Mouse (Mus musculus) neural tube, embryonic 15.5 days (tissue): ENCODE results near the gene Maml3. TPM values are rescaled to one million over a fixed set of nuclear protein-coding genes. Genes with fewer than 3 reads are reported as not detected.

ENCODE experiments used
- ATAC-seq: fragments of 200-750 bp; cut with Nextera tagmentation; 2 replicates; pipeline ENCODE4 v1.8.0; 2017; ENCODE audit warnings: mild to moderate bottlenecking, moderate TSS enrichment, moderate library complexity; ENCODE audit not compliant: low FRiP score
- H3K27ac ChIP-seq: fragments of 300-500 bp; sonication (generic); replicated peaks from 2 replicates; pipeline ENCODE4 v1.5.1; 2015; ENCODE audit warnings: mild to moderate bottlenecking, inconsistent platforms
- H3K27me3 ChIP-seq: fragments of 300-500 bp; sonication (generic); replicated peaks from 2 replicates; pipeline ENCODE4 v1.6.1; 2015; ENCODE audit warnings: inconsistent platforms
- H3K36me3 ChIP-seq: fragments of 300-500 bp; sonication (generic); 2 replicates; pipeline ENCODE4 v1.6.1; 2015; ENCODE audit warnings: inconsistent platforms
- H3K4me1 ChIP-seq: fragments of 300-500 bp; sonication (generic); 2 replicates; pipeline ENCODE4 v1.6.1; 2015; ENCODE audit warnings: inconsistent platforms
- H3K4me2 ChIP-seq: fragments of 300-500 bp; sonication (generic); 2 replicates; pipeline ENCODE4 v1.6.1; 2015; ENCODE audit warnings: inconsistent platforms, mild to moderate bottlenecking, moderate library complexity
- H3K4me3 ChIP-seq: fragments of 300-500 bp; sonication (generic); replicated peaks from 2 replicates; pipeline ENCODE4 v1.5.1; 2015; ENCODE audit warnings: mild to moderate bottlenecking, inconsistent platforms
- H3K9ac ChIP-seq: fragments of 300-500 bp; sonication (generic); replicated peaks from 2 replicates; pipeline ENCODE4 v1.6.1; 2015; ENCODE audit warnings: mild to moderate bottlenecking, inconsistent platforms
- H3K9me3 ChIP-seq: fragments of 300-500 bp; sonication (generic); replicated peaks from 2 replicates; pipeline ENCODE4 v1.6.1; 2016; ENCODE audit warnings: inconsistent platforms
- WGBS: fragments of 180-500 bp; shearing (Covaris S2); methylation state at CpG from one replicate; pipeline ENCODE4 v1.1.7; 2015; ENCODE audit warnings: mixed read lengths; 5-methylcytosine and 5-hydroxymethylcytosine counted together
- polyA plus RNA-seq: library from polyadenylated mRNA; unstranded; fragments of >200 nt; fragmentation: Nextera tagmentation; extraction: Ambion mirVana; gene quantifications from 2 replicates; pipeline ENCODE4 v1.2.1, GENCODE M21; 2015

Maml3 gene
- polyA plus RNA-seq, result 7.6 and 8.3 TPM in 2 replicates

DNA sequence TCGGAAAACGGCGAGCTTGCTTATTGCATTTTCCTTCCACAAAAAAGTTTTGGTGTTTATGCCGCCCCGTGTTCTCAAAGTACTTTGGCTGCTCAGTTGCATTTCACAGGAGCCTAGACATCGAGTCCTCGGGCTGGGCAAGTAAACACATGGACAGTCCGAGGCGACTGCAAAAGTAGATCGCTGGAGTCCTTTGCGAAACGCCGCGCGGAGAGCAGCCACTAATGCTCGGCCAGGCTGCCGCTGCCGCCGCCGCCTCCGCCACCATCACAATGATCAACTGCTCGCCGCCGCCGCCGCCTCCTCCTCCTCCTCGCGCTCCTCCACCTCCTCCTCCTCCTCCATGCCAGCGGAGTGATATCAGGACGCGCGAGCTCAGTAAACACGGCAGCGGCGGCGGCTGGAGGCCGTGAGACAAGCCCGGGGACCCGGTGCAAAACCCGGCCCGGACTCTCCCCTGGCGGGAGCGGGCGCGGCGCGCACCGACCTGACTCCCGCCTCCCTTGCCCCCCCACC lies at the start of gene Maml3:
Maml3 (minus strand) TSS at position 441 of the 516 bp plus-strand sequence.
- Histone ChIP-seq H3K36me3 (no peaks in the 10 kb centered on the region), H3K4me2 (peak within 1 kb of the TSS; percentile 88)
- WGBS, result under 1% methylated on average over 42 of the region's 49 CpGs

GRCm38 (mm10) chr3:52151155-52151554 lies 46.3 kb upstream of the Maml3 start:
- H3K9ac ChIP-seq, result no peak overlapping the region

More for the DNA sequence above, at the start of gene Maml3:
- peaks cover 16% of the 10 kb centered on the region for H3K4me1 ChIP-seq
- peak; percentile 29 for ATAC-seq
- peak within 1 kb of the TSS; percentile 100 for H3K27ac ChIP-seq
- no peaks in the 10 kb centered on the region for H3K9me3 ChIP-seq
- H3K27me3 ChIP-seq, result no peaks in the 10 kb centered on the region
- H3K4me3 ChIP-seq, result peak within 1 kb of the TSS; percentile 86
- peak within 1 kb of the TSS; percentile 87 for H3K9ac ChIP-seq

DNA sequence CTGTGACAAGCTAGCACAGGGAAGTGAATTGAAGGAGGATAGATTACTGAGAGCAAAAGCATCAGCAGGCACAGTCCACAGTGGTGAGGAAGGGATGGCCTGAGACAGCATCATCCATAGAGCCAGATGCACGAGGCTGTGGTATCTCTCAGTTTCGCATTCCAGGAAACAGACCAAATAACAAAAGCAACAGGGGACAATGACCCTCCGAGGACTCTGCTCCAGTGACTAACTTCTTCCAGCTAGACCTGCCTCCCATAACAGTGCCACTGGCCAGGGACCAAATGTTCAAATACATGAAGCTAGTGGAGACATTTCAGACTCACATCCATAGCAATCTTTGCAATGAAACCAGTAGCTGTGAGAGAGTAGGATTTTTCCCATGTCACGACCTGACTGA lies 43.4 kb upstream of the Maml3 start:
- H3K9ac ChIP-seq, result no peak overlapping the region
- H3K4me2 ChIP-seq, result no peak overlapping the region
- no peak for ATAC-seq
- H3K9me3 ChIP-seq, result no peaks in the 10 kb centered on the region
- H3K4me3 ChIP-seq, result no peak overlapping the region
- no peaks in the 10 kb centered on the region for H3K27me3 ChIP-seq
- no peaks in the 10 kb centered on the region for H3K4me1 ChIP-seq
- 62% methylated on average over 4 of the region's 4 CpGs for WGBS
- H3K36me3 ChIP-seq, result no peaks in the 10 kb centered on the region
- no peak overlapping the region for H3K27ac ChIP-seq

More at GRCm38 (mm10) chr3:52151155-52151554, 46.3 kb upstream of the Maml3 start:
- no peak for ATAC-seq
- Histone ChIP-seq H3K4me3 (no peak overlapping the region), H3K36me3 (no peaks in the 10 kb centered on the region), H3K27me3 (no peaks in the 10 kb centered on the region), H3K4me1 (no peaks in the 10 kb centered on the region), H3K9me3 (0 out of 2 replicates have a peak, but pooled peaks cover 3% of the 10 kb centered on the region), H3K4me2 (no peak overlapping the region), H3K27ac (no peak overlapping the region)
- WGBS, result 80% methylated on average over 3 of the region's 3 CpGs

- Histone ChIP-seq H3K4me2 (no peak overlapping the region), H3K27ac (no peak overlapping the region), H3K4me1 (no peaks in the 10 kb centered on the region), H3K9ac (no peak overlapping the region), H3K9me3 (no peaks in the 10 kb centered on the region), H3K36me3 (no peaks in the 10 kb centered on the region), H3K4me3 (no peak overlapping the region), H3K27me3 (no peaks in the 10 kb centered on the region)
- 90% methylated on average over 12 of the region's 12 CpGs for WGBS
- no peak for ATAC-seq
Observed at GRCm38 (mm10) chr3:52144776-52145460, 40.0 kb upstream of the Maml3 start.

- no peaks in the 10 kb centered on the region for H3K9me3 ChIP-seq
- no peaks in the 10 kb centered on the region for H3K4me1 ChIP-seq
- H3K4me2 ChIP-seq, result no peak overlapping the region
- 88% methylated on average over 7 of the region's 7 CpGs for WGBS
- no peaks in the 10 kb centered on the region for H3K27me3 ChIP-seq
- no peak for ATAC-seq
- H3K9ac ChIP-seq, result no peak overlapping the region
- H3K27ac ChIP-seq, result no peak overlapping the region
- H3K36me3 ChIP-seq, result no peaks in the 10 kb centered on the region
- no peak overlapping the region for H3K4me3 ChIP-seq
Observed at GRCm38 (mm10) chr3:52143017-52143416, 38.1 kb upstream of the Maml3 start.

DNA sequence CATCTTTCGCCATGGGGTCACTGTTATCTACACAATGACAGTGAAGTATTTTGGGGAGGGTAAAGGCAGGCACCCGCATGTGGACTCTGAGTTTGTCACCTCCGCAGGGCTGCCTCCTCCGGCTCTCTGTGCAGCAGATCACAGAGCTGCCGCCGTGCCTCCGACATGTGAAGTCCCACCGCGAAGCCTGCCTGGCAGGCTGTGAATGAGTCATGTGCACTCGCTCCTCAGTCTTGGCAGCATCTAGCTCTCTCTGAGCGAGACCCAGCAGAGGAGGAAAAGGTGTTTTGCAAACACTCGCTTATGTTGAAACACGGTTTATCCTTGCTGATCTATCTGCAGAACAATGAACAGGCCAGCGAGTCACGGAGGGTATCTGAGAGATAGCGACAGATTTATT lies 35.3 kb upstream of the Maml3 start:
- Histone ChIP-seq H3K4me2 (no peak overlapping the region), H3K9ac (no peak overlapping the region), H3K27ac (no peak overlapping the region), H3K27me3 (no peaks in the 10 kb centered on the region), H3K4me3 (no peak overlapping the region), H3K36me3 (no peaks in the 10 kb centered on the region), H3K4me1 (peaks cover 2% of the 10 kb centered on the region; the same call in 1 of the 2 replicates), H3K9me3 (no peaks in the 10 kb centered on the region)
- ATAC-seq, result no peak
- 69% methylated on average over 16 of the region's 16 CpGs for whole genome bisulfite sequencing

DNA sequence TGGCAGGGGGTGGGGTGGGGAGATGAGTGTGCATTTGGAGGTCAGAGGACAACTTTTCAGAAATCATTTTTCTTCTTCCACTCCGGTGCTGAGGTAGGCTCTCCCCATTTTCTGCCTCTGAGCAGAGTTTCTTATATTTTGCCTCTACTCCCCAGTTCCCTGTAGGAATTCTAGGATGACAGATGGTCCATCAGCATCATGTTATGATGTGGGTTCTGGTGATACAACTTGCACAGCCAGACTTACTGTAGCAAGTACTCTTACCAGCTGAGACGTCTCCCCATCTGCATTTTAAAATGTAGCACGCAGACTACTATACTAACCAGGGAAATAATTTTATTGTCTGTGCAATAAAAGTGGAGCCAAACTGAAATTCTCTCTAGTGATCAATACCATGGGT lies 20.5 kb upstream of the Maml3 start:
- no peaks in the 10 kb centered on the region for H3K4me1 ChIP-seq
- no peak overlapping the region for H3K4me2 ChIP-seq
- no peak overlapping the region for H3K27ac ChIP-seq
- no peaks in the 10 kb centered on the region for H3K27me3 ChIP-seq
- 68% methylated on average over 3 of the region's 3 CpGs for WGBS
- H3K36me3 ChIP-seq, result no peaks in the 10 kb centered on the region
- H3K9me3 ChIP-seq, result no peaks in the 10 kb centered on the region
- no peak for ATAC-seq
- H3K9ac ChIP-seq, result no peak overlapping the region
- H3K4me3 ChIP-seq, result no peak overlapping the region

DNA sequence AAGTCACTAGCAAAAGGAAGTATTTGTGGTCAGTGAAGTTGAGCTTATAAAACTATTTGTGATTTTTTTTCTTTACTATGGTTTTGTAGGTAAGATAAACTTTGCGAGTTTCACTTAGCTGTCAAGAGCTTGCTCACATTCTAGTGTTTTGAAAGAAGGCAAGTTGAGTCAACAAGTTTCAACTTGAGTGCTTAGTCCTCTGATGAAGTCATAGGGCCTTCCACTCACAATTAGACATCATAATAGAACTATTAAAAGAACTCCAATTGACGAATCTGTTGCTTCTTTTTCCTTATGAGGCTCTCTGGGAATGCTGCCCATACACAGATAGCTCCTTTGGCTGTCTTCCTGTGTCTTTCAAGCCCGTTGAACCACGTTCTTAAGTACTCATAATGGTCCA lies 16.0 kb upstream of the Maml3 start:
- Histone ChIP-seq H3K9me3 (no peaks in the 10 kb centered on the region), H3K9ac (no peak overlapping the region), H3K27me3 (no peaks in the 10 kb centered on the region), H3K27ac (no peak overlapping the region), H3K4me3 (no peak overlapping the region), H3K36me3 (no peaks in the 10 kb centered on the region), H3K4me2 (no peak overlapping the region), H3K4me1 (no peaks in the 10 kb centered on the region)
- ATAC-seq, result no peak
- 76% methylated on average over 4 of the region's 4 CpGs for whole genome bisulfite sequencing

GRCm38 (mm10) chr3:52119216-52119615 lies 14.3 kb upstream of the Maml3 start:
- 76% methylated on average over 7 of the region's 7 CpGs for WGBS
- H3K36me3 ChIP-seq, result no peaks in the 10 kb centered on the region
- no peak for ATAC-seq
- H3K27ac ChIP-seq, result no peak overlapping the region
- 0 out of 2 replicates have a peak, but pooled peaks cover 2% of the 10 kb centered on the region for H3K4me1 ChIP-seq
- no peak overlapping the region for H3K9ac ChIP-seq
- H3K4me2 ChIP-seq, result no peak overlapping the region
- H3K9me3 ChIP-seq, result no peaks in the 10 kb centered on the region
- H3K27me3 ChIP-seq, result no peaks in the 10 kb centered on the region
- no peak overlapping the region for H3K4me3 ChIP-seq

DNA sequence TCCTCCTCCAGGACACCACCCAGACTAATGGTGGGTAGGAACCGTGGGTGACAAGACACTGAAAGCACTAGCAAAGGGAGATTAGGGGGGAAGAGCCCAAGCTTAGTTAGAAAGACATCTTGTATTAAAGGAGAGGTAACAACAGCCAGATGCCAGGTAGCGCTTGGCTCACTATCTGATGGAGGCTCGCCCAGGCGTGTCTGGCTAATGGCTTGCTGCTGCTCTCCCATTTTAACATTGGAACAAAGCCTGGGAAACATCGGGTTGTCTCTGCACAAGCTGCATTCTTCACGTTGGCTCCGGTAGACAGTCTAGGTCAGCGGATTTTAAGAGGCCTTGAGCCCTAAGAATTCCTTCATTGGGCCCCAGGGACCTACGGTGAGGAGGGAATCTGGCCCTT lies 10.5 kb upstream of the Maml3 start:
- Histone ChIP-seq H3K27ac (no peak overlapping the region), H3K36me3 (no peaks in the 10 kb centered on the region), H3K4me3 (no peak overlapping the region), H3K27me3 (no peaks in the 10 kb centered on the region), H3K4me2 (no peak overlapping the region), H3K9ac (no peak overlapping the region), H3K4me1 (0 out of 2 replicates have a peak, but pooled peaks cover 2% of the 10 kb centered on the region), H3K9me3 (no peaks in the 10 kb centered on the region)
- 70% methylated on average over 9 of the region's 9 CpGs for WGBS
- no peak for ATAC-seq

DNA sequence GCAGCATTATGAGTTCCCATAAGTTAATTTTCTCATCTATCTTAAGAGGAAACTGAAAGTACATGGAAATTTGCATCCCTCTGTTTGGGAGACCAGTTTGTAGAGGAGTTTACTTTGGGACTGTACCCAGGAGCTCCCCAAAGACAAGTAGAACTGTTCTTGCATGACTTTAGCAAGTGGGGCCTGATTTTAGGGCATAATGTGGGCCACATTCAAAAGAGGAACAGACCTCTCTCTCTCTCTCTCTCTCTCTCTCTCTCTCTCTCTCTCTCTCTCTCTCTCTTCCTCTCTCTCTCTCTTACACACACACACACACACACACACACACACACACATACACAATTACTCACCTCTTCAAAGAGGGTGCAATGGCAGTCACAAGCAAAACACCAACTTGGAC lies 3.2 kb upstream of the Maml3 start:
- no peak overlapping the region for H3K9ac ChIP-seq
- H3K27ac ChIP-seq, result no peak overlapping the region
- H3K4me3 ChIP-seq, result no peak overlapping the region
- H3K36me3 ChIP-seq, result no peaks in the 10 kb centered on the region
- peaks cover 4% of the 10 kb centered on the region for H3K4me1 ChIP-seq
- no peaks in the 10 kb centered on the region for H3K9me3 ChIP-seq
- H3K27me3 ChIP-seq, result no peaks in the 10 kb centered on the region
- H3K4me2 ChIP-seq, result no peak overlapping the region
- ATAC-seq, result no peak

DNA sequence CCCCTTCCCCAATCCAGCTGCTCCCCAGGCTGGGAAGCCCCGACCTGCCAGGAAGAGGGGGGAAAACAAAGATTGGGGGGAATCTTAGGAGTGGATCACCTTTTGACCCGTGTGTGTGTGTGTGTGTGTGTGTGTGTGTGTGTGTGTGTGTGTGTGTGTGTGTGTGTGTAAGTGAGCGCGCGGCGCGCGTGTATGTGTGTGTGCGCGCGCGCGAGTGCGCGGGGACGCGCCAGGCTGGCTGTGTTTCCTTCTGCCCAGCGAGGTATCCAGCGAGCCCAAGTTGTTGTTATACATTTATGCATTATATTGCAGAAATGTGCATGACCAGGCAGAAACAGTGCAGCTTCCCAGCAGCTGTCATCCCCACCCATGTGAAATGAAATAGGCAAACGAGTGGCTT lies 280 bp upstream of the Maml3 start:
- Histone ChIP-seq H3K4me3 (peak overlapping the region; percentile 86), H3K27ac (peak overlapping the region; percentile 100), H3K4me1 (peaks cover 13% of the 10 kb centered on the region), H3K9ac (peak overlapping the region; percentile 87), H3K4me2 (peak overlapping the region; percentile 88), H3K9me3 (no peaks in the 10 kb centered on the region), H3K27me3 (no peaks in the 10 kb centered on the region), H3K36me3 (no peaks in the 10 kb centered on the region)
- ATAC-seq, result no peak
- 0% methylated on average over 13 of the region's 20 CpGs for WGBS
